Mouse (Mus musculus): Measurements from ENCODE around the gene Mrgprb4.

Mrgprb4 gene

DNA sequence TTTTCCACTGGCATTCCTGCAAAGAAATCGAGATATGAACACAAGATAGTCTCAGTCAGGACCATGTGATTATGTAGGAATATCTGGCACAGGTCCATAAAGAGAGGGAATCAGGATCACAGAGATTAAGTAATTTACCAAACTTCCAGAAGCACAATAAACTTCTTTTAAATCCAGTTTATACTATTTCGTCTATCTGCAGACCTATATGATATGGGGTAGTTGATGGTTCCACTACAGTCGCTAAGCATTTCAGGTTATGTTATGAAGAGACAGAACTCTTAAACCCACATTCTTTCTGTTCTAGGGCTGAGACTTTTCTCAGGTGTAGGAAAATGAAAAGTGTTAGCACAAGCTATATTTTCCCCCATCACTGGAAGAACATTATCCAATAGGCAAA is at the start of gene Mrgprb4:
Mrgprb4 (minus strand) TSS at position 101 of the 400 bp plus-strand sequence.
- no peak for DNase-seq (ENCODE audit: low read depth, low spot score)

DNA sequence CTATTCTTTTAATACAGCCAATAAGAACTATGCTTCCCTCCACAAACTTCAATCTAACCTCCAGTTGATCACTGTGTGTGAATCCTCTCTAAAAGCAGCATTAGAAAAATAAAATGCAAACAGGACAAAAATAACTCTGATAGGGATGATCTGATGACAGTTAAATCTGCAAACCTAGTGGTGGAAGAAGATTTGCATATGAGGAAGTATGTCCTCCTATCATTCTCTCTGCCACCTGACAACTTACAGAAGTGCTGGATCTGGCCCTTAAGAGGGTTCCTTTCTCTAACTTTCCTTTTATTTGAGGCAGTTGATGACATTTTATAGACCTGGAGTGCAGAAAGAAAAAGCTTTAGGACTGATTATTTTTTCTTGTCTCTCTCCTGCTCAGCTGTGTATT is 27.0 kb upstream of the Mrgprb4 start:
- DNase-seq (ENCODE audit: low read depth, low spot score) = no peak

DNA sequence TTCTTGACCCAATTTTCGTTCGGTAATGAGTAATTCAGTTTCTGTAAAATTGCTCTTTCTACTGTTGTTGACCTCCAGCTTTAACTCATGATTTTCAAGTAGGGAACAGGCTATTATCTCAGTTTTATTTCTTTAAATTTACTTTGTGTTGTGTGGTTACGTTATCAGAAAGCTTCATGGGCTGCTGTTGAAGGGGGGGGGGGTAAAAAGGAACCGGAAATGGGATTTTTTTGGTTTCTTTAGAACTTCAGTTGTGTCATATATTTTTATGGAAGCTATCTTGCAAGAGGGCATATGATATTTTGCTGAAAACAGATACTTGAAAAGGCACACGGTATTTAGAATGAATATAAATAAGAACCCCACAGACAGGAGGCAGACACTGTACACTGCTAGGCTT is 26.0 kb upstream of the Mrgprb4 start:
- no peak for DNase-seq (ENCODE audit: low read depth, low spot score)

DNA sequence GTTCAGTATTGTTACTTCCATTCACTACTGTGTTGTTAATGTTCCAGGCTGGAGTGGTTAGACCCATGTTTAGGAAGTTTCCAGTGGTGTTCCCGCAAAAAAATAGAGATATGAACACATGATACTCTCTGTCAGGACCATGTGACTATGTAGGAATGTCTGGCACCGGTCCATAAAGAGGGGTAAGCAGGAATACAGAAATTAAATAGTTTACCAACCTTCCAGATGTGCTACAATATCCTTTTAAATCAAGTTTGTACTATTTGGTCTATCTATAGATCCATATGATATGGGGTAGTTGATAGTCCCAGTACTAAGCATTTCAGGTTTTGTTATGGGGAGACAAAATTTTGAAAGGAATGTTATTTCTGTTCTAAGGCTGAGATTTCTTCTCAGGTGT is 30.2 kb downstream of the Mrgprb4 start, which contains the start of gene Mrgprb5:
Mrgprb5 (minus strand) TSS at position 101 of the 400 bp plus-strand sequence.
- DNase-seq (ENCODE audit: low read depth, low spot score) = no peak

DNA sequence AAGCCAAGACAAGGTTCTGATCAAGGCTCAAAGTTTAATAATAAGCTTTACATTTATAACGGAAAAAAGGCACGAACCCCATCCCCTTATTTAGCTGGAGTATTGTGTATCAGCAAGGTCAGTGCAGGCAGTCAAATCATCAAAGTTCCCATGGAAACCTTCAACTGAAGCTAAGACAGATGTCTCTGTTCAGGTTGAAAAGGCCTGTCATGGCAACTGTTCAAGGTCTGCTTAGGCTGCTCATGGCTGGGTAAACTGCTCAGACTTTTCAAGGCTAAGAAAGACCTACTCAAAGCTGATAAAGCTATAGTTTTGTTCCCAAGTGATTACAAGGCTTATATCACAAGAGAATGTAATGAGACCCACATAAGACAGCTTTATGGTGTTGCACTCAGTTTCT is 31.6 kb downstream of the Mrgprb4 start:
- DNase-seq (ENCODE audit: low read depth, low spot score) = no peak

Data from mesoderm, embryonic 11.5 days (tissue).